Mouse (Mus musculus) stomach, postnatal 0 days (tissue): ENCODE results near the gene Vmn2r53.

ENCODE experiments used
- CTCF ChIP-seq: IDR thresholded peaks from 2 replicates; pipeline ENCODE4 v1.5.1; 2016; ENCODE audit warnings: antibody characterized with exemption, low read depth, mild to moderate bottlenecking, moderate library complexity
- EP300 ChIP-seq: optimal IDR thresholded peaks from 2 replicates; pipeline ENCODE3; 2016; ENCODE audit warnings: antibody characterized with exemption

DNA sequence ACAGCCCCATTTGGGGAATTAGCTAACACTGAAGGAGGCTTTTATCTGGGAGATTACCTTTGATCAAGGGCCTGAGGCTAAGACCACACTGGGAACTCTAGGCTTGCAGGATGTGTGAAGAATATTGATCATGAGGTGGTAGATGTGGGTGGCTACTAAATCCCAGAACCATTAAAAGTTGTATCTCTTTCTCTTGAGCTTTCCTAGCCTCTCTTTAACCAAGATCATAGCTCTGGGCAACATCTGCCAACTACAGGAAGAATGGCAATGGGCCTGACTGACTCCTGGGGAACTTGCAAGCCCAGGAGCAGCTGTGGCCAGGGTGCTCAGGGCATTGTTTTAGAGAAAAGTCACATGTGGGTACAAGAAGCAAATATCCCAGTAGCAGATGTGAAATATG lies at the start of gene Vmn2r53:
- TF ChIP-seq CTCF (no peak), EP300 (no peak)
